Mouse (Mus musculus): Measurements from ENCODE around the gene Gm973.

The Gm973 gene

DNA sequence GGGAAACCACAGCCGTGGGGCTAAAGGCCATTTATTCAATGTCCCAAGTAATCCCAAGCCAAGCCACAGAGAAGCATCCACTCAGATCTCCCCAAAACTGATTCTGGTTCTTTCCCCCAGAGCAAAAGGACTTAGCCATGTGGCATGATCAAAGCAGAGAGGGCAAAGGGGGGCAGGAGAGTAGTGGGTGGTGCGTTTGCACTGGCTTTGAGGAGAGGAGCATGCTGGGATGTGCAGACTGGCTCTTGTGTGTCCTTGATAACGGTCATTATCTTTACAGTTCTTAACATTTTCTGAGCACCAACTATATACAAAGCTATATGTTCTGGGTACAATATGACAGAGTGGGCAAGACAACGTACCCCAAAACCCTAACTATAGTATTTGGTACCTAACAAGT lies 23.6 kb upstream of the Gm973 start:
- no peak for DNase-seq (ENCODE audit: low read depth, low spot score)

DNA sequence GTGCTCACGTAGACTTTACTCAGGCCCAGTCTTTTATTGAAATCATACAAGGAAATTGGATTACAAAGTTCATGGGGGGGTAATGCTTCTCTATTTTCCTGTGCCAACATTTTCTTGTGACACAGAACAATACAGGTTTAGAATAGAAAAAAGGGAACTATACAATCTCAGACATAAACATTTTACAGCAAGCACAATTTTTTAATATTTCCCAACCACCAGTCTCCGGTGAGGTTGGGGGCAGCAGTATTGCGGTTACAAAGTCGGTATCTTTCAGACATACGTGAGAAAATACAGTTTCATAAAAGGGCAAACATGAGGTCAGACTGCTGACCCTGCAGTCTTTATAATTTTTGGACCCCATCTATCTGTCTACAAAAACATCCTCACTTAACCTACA lies 20.1 kb upstream of the Gm973 start:
- no peak for DNase-seq (ENCODE audit: low read depth, low spot score)

DNA sequence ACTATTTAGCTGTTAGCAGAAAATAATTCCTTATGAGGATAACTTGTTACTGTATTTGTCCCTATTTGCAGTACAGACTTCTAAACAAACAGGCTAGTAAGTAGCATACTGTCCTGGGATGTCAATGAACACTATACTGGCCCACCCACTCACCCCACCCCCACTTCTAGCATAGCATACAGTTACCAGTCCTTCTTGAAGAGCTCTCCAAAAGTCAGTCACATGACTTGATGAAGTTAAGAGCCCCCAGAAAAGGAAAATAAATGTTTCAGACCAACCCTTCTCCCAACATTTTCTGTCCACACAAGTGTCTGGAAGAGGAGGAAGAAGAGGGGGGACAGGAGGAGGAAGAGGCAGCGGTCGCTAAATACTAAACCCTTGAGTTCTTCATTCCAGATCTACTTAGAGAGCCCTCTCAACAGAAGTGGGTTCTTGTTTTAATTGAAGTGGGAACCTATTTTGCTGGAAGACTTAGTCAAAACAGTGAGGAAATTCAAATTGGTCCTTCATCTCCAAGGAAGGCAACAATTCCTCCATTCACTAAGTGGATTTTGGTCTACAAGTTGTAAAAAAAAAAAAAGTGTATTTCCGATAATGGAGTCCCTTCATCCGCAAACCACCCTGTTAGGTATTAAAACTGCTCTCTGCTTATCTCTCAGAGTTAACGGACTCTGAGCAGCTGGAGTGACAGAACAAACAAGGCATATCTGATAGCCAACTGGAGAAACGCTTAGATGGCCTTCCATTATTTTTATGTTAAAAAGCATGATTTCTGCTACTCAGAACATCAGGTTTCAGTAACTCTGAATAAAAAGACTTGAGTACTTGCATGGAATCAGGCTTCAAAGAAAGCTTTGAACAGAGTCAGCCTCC lies 18.1 kb upstream of the Gm973 start:
- no peak for DNase-seq (ENCODE audit: low read depth, low spot score)

DNA sequence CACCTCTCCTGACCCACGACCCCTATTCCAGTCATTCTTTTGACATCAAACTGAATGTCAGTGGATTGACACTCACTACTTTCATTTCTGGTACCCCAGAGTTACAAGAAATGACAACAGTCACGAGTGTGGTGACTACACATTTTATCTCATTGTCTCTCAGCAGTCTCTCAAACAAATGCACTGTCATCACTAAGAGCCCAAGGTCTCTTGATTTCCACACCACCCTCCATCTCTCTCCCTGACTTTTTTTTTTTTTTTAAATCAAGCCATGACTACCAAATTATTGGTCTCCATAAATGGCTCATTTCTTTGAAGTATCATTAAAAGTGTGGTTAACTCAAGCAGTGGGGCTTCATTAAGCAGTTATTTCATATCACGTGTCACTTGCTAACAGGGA lies 16.7 kb upstream of the Gm973 start:
- no peak for DNase-seq (ENCODE audit: low read depth, low spot score)

DNA sequence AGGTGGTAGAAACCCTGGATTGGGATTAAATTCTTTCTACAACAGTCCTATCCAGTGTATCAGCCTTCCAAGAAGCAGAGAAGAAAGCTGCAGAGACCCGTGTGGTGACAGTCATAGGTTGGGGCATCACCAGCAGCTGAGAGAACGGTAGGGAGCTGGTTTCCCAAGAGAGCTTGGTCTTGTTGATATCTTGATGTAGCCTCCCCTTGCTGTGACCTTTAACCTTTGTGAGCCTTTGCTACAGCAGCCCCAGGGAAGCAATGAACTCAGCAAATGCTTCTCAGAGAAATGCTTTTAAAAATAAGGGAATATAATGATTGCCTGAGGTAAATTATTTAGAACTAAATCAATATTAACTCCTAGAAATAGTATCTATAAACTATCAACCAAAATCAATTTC lies 13.7 kb upstream of the Gm973 start:
- DNase-seq (ENCODE audit: low read depth, low spot score) = no peak

DNA sequence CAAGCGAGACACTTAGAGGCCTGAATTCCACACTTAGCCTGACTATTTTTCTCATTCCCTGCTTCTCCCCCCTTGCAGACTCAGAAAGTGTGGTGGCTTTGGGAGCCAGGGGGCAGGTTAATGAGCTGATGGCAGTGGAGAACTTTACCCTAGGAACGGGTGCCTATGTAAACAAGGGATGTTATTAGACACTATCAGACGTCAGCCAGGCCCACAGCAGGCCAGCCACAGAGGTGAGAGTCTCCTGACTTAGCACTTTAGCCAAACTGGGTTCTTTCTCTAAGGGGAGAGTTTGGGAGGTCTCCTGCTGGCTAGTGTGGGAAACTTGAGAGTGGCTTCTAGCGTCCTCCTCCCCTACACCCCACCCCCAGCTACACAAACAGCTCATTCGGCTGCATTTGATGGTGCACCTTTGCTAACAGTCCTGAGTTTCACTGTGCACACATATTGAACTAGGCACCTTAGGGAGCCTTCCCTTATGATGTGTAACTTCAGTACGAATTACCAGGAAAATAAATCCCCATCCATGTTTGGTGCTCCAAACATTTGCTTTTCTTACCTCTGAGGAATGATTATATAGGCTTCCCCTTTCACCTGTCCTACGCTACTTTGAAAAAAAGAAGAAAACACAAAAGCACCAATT lies 12.3 kb upstream of the Gm973 start:
- DNase-seq (ENCODE audit: low read depth, low spot score) = no peak

DNA sequence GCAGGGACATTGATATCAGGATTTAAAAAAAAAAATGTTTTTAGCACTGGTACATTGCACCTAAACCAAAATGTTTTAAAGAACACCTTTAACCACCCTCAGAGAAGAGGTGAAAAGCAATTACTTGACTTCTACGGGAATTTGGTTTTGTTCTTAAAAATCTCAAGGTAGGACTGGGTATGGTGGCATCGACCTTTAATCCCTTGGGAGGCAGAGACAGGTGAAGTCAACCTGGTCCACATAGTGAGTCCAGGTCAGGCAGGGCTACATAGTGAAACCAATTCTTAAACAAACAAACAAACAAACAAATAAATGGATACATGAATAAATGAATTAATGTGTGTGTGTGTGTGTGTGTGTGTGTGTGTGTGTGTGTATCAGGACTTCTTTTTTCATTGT lies 11.8 kb upstream of the Gm973 start:
- DNase-seq (ENCODE audit: low read depth, low spot score) = no peak

DNA sequence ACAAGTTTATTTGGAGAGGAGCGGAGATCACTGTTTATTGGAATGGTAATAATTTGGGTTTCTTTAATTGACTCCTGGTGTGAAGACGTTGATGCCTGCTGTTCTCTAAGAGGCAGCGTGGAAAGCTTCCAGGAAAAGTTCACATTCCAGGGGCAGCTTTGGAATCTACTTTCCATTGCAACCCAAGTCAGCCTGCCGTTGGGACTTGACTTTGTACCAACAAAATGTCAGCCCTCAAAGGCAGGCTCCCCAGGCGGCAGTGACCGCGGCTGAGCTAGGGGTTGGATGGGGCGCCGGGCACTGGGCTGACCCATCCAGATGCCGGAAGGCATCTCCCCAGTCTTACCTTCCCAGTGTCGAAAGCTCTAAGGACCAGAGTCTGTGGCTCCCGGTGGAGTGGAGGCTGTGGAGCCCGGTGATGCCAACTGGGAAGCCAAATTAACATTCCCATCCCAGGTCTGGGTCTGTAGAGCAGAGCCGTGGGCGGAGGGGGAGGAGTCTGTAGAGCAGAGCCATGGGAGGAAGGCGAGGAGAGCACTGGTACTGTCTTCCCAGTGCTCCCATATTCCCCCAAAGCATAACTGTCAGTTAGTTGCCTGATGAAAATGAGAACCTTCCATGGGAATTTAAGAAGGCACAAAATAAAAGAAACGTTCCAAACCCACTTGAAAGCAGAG lies 7.5 kb upstream of the Gm973 start:
- DNase-seq (ENCODE audit: low read depth, low spot score) = no peak

DNA sequence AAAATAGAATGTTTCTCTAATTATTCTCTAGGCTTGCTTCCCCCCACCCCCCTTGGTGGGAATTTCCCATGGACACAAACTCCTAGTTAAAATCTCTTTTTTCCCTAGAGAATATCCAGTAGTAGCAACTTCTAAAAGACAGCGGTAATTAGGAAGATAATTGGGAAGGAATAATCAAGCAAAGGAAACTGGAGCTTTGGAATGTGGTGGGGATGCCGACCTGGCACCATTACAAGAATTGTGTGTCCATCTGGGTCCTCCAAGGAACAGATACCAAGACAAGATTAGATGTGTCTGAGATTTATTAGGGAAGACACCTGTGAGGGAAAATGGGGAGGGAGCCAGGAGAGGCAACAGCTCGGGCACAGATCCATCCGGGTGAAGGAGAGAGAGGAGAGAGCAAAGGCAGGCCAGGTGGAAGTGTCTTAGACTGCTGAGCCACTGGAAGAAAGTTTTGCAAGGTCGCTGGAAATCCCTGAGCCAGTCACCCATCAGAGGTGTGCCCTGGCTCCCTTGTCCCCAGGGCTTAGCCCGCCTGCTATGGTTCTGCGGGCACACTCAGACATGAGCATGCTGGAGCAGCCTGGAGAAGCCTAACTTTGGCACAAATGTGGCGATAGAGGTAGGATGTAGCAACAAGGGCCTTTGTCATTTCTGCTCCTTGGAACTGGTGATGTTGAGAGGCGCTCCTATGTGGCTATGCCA lies 4.3 kb upstream of the Gm973 start:
- no peak for DNase-seq (ENCODE audit: low read depth, low spot score)

DNA sequence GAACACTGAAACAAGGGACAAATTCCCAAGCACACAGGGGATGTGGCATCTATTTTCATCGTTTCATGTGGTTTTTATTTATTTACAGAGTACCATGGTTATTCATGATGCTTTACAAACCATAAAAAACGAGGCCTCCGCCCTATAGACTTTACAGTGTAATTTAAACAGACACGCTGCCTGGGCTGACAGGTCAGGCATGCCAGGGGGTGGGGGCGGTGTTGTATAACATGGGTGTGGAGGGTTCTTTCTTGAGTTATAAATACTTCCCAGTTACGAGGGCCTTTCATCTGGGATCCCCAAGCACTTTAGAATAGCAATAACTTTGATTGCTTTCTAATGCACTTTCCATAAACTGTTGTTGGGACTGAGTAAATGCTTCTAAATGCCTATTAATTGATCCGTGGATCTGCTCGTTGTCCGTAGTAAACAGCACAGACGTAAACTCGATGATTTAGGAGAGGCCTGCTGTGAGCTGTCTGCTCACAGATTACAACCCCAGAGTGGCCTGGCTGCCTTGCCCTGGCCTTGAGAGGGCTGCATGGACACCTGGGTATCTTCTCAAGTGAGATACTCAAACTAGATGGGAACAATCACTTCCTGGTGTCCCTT lies 4.3 kb downstream of the Gm973 start:
- no peak for DNase-seq (ENCODE audit: low read depth, low spot score)

DNA sequence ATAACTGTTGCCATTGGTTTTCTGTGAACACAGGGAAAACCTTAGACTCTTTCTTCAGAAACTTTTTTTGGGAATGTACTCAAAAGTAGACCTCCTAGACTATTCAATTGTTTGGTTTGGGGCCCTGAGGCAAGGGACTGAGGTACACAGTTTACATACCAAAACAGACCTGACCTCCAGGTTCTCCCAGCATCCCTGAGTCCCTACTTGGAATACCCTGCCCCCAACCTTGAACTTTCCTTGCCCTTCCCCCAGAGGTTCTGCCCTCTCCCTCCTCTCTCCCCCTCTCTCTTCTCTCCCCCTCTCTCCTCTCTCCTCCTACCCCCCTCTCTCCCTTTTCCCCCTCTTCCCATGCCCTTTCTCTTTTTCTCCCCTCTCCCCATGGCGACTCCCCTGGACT lies 6.4 kb downstream of the Gm973 start:
- DNase-seq (ENCODE audit: low read depth, low spot score) = no peak

DNA sequence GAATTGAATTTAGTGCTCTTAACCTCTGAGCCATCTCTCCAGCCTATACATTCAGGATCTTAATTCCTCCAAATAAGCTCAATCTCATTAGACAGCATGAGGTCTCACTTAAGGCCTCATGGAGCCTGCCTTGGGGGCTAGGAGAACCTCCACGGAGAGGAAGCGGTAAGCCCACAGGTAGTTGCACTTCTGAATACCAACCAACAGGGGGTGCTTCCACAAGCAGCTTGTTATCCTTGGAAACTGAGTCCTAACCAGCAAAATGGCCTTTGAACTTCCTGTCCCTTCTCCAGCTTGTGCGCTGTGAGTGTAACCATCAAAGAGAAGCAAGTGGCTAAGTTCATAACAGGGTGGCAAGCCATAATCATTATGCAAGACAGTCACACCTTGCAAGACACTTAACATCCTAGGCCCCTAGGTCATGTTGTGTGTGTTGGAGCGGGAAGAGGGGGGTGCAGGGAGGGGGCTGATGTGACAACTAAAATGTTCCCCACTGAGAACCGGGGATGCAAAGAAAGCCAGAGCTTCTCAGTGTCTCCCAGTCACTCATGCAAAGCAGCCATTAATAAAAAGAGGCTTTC lies 7.4 kb downstream of the Gm973 start:
- peak; percentile 6 for DNase-seq (ENCODE audit: low read depth, low spot score)

DNA sequence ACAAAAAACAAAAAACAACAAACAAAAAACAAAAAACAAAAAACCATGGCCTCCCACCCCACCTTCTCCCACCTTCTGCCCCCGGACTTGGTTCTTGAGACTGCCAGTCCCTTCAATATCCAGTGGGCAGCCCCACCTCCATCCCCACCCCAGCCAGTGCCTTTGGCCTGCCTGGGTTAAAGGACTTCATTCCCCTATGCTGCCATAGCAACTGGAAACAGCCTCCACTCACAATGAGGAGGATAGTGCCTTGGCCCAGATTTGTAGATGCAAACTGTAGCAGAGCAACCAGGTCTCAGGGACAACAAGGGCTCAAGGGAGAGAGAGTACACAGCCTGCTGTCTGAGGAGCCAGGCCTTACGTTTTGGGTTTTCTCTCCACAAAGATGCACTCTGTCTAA lies 8.0 kb downstream of the Gm973 start:
- no peak for DNase-seq (ENCODE audit: low read depth, low spot score)

DNA sequence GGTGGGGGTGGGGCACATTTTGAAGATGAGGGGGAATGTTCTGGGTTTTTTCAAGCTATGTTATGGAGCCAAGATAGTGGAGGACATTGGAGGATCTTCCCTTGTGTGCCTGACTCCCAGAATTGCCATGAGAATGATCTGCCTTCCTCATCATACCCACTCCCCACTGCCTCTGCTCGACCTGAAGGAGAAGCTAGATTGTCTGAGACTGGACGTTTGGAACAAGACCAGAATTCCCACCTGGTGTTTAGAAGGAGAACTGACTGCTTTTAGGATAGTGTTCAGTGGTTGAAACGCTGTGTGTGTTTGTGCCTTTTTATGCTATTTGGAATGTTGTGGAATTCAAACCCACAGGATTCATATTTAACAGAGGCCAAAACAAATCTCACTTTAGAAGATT lies 8.7 kb downstream of the Gm973 start:
- no peak for DNase-seq (ENCODE audit: low read depth, low spot score)

DNA sequence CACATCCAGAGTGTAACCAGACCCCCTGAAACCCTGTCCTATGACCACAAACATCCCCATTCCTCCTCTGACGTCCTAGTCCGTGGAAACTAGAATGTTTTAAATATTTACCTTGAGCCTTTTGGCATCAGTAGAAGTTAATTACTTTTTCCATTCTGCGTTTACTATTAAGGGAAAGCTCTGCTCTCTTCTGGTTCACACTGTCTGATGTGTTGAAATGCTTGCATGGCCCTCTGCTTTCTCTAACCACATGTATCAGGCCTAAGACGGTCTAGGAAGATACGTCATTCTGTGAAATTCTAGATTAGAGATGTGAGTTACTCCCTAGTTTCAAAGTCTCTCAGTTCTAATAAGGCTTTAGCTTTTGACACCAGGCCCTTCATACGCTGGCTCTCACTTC lies 11.2 kb downstream of the Gm973 start:
- no peak for DNase-seq (ENCODE audit: low read depth, low spot score)

DNA sequence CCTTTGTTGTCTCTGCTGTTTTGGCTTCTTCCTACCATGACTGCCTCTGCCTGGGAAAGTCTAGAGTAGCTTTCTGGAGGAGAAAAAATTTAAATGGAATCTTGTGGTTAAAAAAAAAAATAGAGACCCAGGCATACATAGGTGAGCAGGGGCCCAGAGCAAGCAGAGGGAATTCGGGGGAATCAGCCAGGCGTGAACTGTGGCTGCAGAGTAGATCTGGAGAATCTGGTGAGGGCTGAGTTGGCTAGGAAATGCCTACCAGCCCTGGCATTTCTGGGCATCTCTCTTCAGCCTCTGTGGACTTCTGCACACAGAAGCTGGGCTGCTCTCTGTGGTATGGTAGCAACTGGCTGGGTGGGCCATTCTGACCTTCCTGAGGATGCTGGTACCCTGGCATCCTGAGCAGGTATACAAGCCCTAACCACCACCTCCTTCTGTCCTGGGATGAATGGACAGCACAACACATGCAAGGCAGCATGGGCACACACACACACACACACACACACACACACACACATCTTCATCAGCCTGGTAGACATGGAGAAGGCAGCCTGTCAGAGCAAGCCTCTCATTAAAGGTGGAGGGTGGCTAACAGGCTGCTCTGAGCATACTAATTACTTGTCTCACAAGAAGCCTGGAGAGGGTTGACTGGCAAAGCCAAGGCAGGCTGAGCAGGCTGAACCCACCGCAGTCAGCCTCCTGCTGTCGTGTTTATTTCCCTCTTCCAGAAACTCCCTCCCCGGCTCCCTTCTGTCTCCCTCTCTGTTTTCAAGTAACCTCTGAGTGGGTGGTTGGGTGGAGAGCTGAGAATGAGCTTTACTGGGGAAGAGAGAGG lies 19.1 kb downstream of the Gm973 start:
- no peak for DNase-seq (ENCODE audit: low read depth, low spot score)

DNA sequence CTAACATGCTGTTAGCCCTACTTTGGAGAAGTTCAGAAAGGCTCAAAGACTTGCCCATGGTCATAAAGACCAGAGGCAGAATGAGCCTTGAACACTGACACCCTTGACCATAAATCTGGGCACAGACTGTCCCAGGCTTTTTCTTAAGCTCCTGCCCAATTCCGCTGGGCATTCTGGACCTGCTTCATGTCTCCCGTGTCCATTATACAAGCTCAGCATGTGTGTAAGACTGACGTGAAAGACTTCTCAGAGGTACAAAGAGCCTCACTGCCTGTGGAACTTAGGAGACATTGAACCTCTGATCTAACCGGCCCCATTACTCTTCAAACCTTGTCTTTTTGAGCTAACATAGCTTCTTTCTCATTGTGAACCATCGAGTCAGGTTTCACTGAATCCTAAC lies 22.3 kb downstream of the Gm973 start:
- no peak for DNase-seq (ENCODE audit: low read depth, low spot score)

DNA sequence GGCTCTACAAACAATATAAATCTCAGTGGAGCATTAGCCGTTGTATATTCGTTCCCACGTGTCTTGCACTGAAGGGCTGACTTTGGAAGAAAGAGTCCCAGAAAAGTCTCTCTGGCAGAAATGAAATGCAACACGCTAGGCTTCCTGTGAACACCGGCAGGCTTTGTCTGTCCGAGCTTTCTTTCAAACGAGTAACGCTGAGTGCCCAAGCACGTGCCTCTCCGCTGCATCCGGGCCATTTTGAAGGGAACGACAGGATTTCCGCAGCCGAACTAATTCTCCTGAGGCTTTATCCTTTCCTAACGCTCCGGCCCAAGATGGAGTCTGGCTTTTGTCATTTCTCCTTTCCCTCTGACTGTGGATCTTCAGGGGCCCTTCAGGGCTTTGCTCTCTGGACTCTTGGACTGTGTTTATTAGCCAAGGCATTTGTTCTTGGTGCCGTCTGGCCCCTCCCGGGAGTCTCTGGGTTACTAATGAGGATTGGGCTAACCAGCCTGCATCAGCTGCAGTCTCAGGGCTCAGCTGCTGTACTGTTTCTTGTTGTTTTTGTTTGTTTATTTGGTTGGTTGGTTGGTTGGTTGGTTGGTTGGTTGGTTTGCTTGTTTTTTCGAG lies 24.6 kb downstream of the Gm973 start:
- no peak for DNase-seq (ENCODE audit: low read depth, low spot score)

DNA sequence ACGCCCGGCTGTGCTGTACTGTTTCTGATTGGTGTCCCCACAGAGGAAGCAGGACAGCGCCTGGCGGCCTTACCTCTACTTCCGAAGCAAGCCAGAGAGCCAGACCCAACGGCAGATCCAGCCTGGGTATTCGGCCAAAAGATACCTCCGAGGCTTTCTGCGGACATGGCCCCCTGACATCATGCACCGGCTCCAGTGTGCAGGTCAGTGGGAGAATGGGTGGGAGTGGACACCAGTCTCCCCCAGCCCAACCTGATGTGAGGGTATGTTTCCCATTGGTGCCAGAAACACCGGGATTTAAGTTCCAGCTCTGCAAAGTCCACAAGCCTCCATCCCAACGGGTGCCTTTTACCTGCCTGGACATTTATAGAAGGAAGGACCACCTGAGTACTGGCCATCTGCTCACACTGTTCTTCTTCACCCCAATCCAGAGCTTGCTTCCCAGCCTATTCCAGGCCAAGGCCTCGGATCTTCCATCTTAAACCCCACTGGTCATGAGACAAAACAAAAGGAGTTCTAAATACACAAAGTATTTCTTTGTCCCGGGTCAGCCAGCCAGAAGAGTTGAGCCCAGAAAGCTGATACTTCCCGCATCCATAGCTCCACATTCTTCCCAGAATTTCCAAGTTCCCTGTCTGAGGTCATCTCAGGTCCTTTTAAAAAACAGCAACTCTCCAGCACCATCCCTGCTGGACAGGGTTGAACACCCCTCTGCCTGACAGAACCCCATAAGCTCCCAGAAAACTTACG lies 25.4 kb downstream of the Gm973 start:
- DNase-seq (ENCODE audit: low read depth, low spot score) = no peak
